Mouse (Mus musculus) brain, embryonic 14.5 days (tissue): Measurements from ENCODE around the gene Olfr541. TPM values are rescaled to one million over a fixed set of nuclear protein-coding genes. Genes with fewer than 3 reads are reported as not detected.

Experiments
- DNase-seq: peaks from one replicate; pipeline ENCODE4 v3.0.0-alpha.2; 2011; ENCODE audit warnings: low read depth
- CTCF ChIP-seq: fragments of 200-500 bp; IDR thresholded peaks from 2 replicates; pipeline ENCODE4 v1.5.1; 2012; ENCODE audit warnings: inconsistent platforms, mild to moderate bottlenecking, moderate library complexity, borderline replicate concordance; ENCODE audit not compliant: insufficient read depth, insufficient read length; ENCODE audit errors: extremely low read depth
- POLR2A ChIP-seq: fragments of 200-500 bp; IDR thresholded peaks from 2 replicates; pipeline ENCODE4 v1.6.1; 2012; ENCODE audit warnings: mild to moderate bottlenecking, inconsistent platforms, borderline replicate concordance; ENCODE audit not compliant: poor library complexity, insufficient read depth, insufficient read length, severe bottlenecking; ENCODE audit errors: extremely low read depth
- polyA plus RNA-seq: library from polyadenylated mRNA; depleted of rRNA; stranded (reverse); fragments of >200 nt; gene quantifications from 2 replicates; pipeline ENCODE4 v1.2.3, GENCODE M21; 2012; rRNA removed

Olfr541 gene
- polyA plus RNA-seq, 1 experiment: not detected

- TF ChIP-seq POLR2A: no peak
- TF ChIP-seq CTCF: no peak
Observed at GRCm38 (mm10) chr7:140747402-140747801, 50.3 kb downstream of the Olfr541 start.

GRCm38 (mm10) chr7:140748116-140748826, 51.2 kb downstream of the Olfr541 start:
- TF ChIP-seq CTCF (no peak), POLR2A (no peak)
- DNase-seq: no peak

More at GRCm38 (mm10) chr7:140747402-140747801, 50.3 kb downstream of the Olfr541 start:
- no peak for DNase-seq

GRCm38 (mm10) chr7:140748827-140749160, 51.7 kb downstream of the Olfr541 start:
- no peak for DNase-seq
- no peak for TF ChIP-seq CTCF
- TF ChIP-seq POLR2A: no peak

GRCm38 (mm10) chr7:140754556-140754955, 57.5 kb downstream of the Olfr541 start:
- no peak for TF ChIP-seq POLR2A
- TF ChIP-seq CTCF: no peak
- no peak for DNase-seq

Other genes with a start within 250 kb of the Olfr541 start
- gene Olfr533, start 233.9 kb upstream of the Olfr541 start, polyA plus RNA-seq: not detected in 2 replicates
- not detected in 2 replicates for gene Olfr535, start 213.1 kb upstream of the Olfr541 start, polyA plus RNA-seq
- not detected in 2 replicates for gene Olfr536, start 189.9 kb upstream of the Olfr541 start, polyA plus RNA-seq
- gene Olfr538, start 129.4 kb upstream of the Olfr541 start, polyA plus RNA-seq: not detected in 2 replicates
- not detected in 2 replicates for gene Olfr46, start 96.0 kb upstream of the Olfr541 start, polyA plus RNA-seq
- gene Olfr61, start 68.3 kb upstream of the Olfr541 start, polyA plus RNA-seq: not detected in 2 replicates
- gene Olfr53, start 50.8 kb upstream of the Olfr541 start, polyA plus RNA-seq: not detected in 2 replicates
- gene Olfr539, start 37.3 kb upstream of the Olfr541 start, polyA plus RNA-seq: 0.01 and 0.03 TPM in 2 replicates
- gene Olfr45, start 15.3 kb upstream of the Olfr541 start, polyA plus RNA-seq: not detected in 2 replicates
- not detected in 2 replicates for gene Cyp2e1, start 66.5 kb downstream of the Olfr541 start, polyA plus RNA-seq
- gene Syce1, start 90.6 kb downstream of the Olfr541 start, polyA plus RNA-seq: 0.15 and 0.18 TPM in 2 replicates
- gene Zfp941, start 124.9 kb downstream of the Olfr541 start, polyA plus RNA-seq: 7.7 and 12.8 TPM in 2 replicates
- gene Urah, start 137.8 kb downstream of the Olfr541 start, polyA plus RNA-seq: 0.25 TPM in 1 of 2 replicates, not detected in the other
- gene Scgb1c1, start 148.3 kb downstream of the Olfr541 start, polyA plus RNA-seq: 0.23 TPM in 1 of 2 replicates, not detected in the other
- gene Odf3, start 150.5 kb downstream of the Olfr541 start, polyA plus RNA-seq: 0.06 and 0.07 TPM in 2 replicates
- 0.19 and 0.21 TPM in 2 replicates for gene Gm45785, start 159.1 kb downstream of the Olfr541 start, polyA plus RNA-seq
- gene Ric8a, start 159.7 kb downstream of the Olfr541 start, polyA plus RNA-seq: 103 and 106 TPM in 2 replicates
- gene Bet1l, start 160.3 kb downstream of the Olfr541 start, polyA plus RNA-seq: 26.9 and 32.1 TPM in 2 replicates
- 138 and 146 TPM in 2 replicates for gene Psmd13, start 184.7 kb downstream of the Olfr541 start, polyA plus RNA-seq
- gene Sirt3, start 185.0 kb downstream of the Olfr541 start, polyA plus RNA-seq: 41.3 and 46.9 TPM in 2 replicates
- gene Cox8b, start 203.2 kb downstream of the Olfr541 start, polyA plus RNA-seq: not detected in 2 replicates
- gene Nlrp6, start 223.6 kb downstream of the Olfr541 start, polyA plus RNA-seq: 0.18 and 0.21 TPM in 2 replicates
- gene Pgghg, start 244.1 kb downstream of the Olfr541 start, polyA plus RNA-seq: 13.2 and 18.9 TPM in 2 replicates